Mouse (Mus musculus) heart, embryonic 10.5 days (tissue): ENCODE measurements around the gene Kmt2b. TPM values are rescaled to one million over a fixed set of nuclear protein-coding genes. Genes with fewer than 3 reads are reported as not detected.

ENCODE experiments used
- DNase-seq: peaks from one replicate; pipeline ENCODE4 v3.0.0-alpha.2; 2017; ENCODE audit warnings: low spot score
- H3K27ac ChIP-seq: fragments of 300-500 bp; sonication (generic); 2 replicates; pipeline ENCODE4 v1.5.1; 2016; ENCODE audit warnings: mild to moderate bottlenecking
- H3K27me3 ChIP-seq: fragments of 300-500 bp; sonication (generic); 2 replicates; pipeline ENCODE4 v1.6.1; 2016; ENCODE audit warnings: mild to moderate bottlenecking; ENCODE audit not compliant: poor library complexity, insufficient read depth, severe bottlenecking
- H3K36me3 ChIP-seq: fragments of 300-500 bp; sonication (generic); 2 replicates; pipeline ENCODE4 v1.6.1; 2016; ENCODE audit warnings: mild to moderate bottlenecking, moderate library complexity
- H3K4me1 ChIP-seq: fragments of 300-500 bp; sonication (generic); 2 replicates; pipeline ENCODE4 v1.6.1; 2016; ENCODE audit warnings: mild to moderate bottlenecking
- H3K4me3 ChIP-seq: fragments of 300-500 bp; sonication (generic); 2 replicates; pipeline ENCODE4 v1.5.1; 2016; ENCODE audit warnings: mild to moderate bottlenecking, moderate library complexity
- H3K9me3 ChIP-seq: fragments of 300-500 bp; sonication (generic); 2 replicates; pipeline ENCODE4 v1.6.1; 2016; ENCODE audit warnings: mild to moderate bottlenecking, moderate library complexity
- WGBS: fragments of 180-500 bp; shearing (Covaris S2); methylation state at CpG from one replicate; pipeline ENCODE4 v1.1.7; 2016; 5-methylcytosine and 5-hydroxymethylcytosine counted together
- polyA plus RNA-seq: library from polyadenylated mRNA; unstranded; fragments of >200 nt; fragmentation: Nextera tagmentation; extraction: Ambion mirVana; gene quantifications from 2 replicates; pipeline ENCODE4 v1.2.1, GENCODE M21; 2016

Gene Kmt2b
- polyA plus RNA-seq, 1 experiment from 2014 or later: 8.3 TPM

- Histone ChIP-seq H3K27me3 (no peaks in the 10 kb centered on the region), H3K9me3 (no peaks in the 10 kb centered on the region), H3K4me1 (peaks cover 27% of the 10 kb centered on the region), H3K36me3 (peaks cover 42% of the 10 kb centered on the region), H3K27ac (no peak overlapping the region), H3K4me3 (peak overlapping the region; percentile 72; the same call in 1 of the 2 replicates)
- DNase-seq: no peak
- 91% methylated on average over 13 of the region's 13 CpGs for WGBS
These were observed 30.5 kb downstream of the Kmt2b start for GRCm38 (mm10) chr7:30557901-30558514.

DNA sequence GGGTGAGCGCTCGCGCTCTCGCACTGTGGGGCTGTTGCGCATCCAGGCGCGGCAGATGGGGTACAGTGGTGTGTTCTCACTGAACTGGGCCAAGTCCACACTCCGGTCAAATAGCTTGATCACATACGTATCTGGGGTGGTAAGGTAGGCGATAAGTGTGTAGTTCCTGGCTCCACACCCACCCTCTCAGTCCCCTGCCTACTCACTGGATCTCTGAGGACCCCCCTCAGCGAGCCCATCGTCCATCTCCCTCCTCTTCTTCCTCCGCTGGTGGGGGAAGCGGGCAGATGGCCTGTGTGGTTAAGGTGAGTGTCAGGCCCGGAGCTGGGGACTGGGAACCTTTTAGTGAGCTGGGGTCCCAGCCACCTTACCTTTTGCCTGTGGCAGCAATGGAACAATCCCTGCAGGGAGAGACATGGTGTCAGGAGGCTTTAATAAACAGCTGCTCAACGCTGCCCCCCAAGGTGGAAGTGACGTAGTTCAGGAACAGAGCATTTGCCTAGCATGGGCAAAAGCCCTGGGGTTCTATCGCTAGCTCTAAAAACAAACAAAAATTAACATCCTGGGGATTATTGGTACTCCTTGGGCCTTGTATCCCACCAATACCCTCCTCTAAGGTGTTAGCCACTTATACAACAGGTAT is 31.5 kb downstream of the Kmt2b start:
- Histone ChIP-seq H3K27ac (no peak overlapping the region), H3K9me3 (no peaks in the 10 kb centered on the region), H3K36me3 (peaks cover 42% of the 10 kb centered on the region), H3K4me3 (no peak overlapping the region), H3K27me3 (no peaks in the 10 kb centered on the region), H3K4me1 (peaks cover 32% of the 10 kb centered on the region)
- no peak for DNase-seq
- WGBS: 91% methylated on average over 18 of the region's 18 CpGs

DNA sequence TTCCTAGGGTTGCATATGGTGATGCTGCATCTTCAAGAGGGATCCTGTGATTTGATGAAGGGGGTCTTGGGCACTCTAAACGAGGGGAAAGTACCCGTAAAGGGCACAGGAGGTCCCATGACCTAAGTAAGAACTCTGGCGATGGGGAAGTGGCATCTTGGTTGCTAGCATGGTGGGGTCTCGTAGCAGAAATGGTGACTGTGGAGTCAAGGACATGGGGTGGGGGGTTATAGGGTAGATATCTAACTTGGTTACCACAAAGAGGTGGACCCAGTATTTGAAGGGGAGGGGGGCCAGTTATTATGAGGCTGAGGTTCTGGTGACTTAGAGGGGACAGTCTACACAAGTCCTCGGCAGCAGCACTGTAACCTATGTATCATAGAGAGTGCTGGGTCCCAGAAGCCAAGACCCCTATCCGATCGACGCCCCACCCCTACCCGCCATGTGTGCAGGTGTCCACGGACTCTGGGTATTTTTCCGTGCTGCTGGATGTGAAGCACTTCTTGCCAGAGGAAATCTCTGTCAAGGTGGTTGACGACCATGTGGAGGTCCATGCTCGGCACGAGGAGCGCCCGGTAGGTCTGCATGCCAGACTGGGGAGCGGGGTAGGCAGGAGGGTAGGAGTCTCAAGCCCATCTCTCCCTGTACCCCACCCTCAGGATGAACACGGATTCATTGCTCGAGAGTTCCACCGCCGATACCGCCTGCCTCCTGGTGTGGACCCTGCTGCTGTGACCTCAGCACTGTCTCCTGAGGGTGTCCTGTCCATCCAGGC is 34.5 kb downstream of the Kmt2b start:
- DNase-seq: no peak
- WGBS: 85% methylated on average over 22 of the region's 22 CpGs
- Histone ChIP-seq H3K27me3 (no peaks in the 10 kb centered on the region), H3K4me3 (peak overlapping the region; percentile 75), H3K36me3 (peaks cover 39% of the 10 kb centered on the region), H3K4me1 (peaks cover 31% of the 10 kb centered on the region), H3K9me3 (no peaks in the 10 kb centered on the region), H3K27ac (peak overlapping the region; percentile 97; the same call in 1 of the 2 replicates)

DNA sequence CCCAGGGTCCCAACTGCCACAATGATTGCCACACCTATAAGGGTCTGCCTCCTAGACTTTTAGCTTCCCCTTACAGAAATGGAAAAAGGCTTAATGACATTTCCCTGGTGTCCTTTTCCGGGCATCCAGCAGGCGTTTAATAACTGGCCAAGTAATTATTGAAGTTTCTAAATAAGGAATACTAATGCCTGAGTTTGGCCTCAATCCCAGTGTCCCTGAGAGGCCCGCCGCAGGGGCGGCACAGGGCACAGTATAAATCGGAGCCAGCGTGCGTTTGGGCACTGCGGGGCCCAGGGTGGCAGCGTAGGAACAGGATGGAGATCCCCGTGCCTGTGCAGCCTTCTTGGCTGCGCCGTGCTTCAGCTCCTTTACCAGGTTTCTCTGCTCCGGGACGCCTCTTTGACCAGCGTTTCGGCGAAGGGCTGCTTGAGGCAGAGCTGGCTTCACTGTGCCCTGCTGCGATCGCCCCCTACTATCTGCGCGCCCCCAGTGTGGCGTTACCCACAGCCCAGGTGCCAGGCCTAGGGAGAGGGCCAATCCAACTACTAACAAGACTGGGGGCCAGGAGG is 35.4 kb downstream of the Kmt2b start:
- Histone ChIP-seq H3K36me3 (peaks cover 44% of the 10 kb centered on the region), H3K27ac (peak overlapping the region; percentile 97), H3K4me1 (peaks cover 22% of the 10 kb centered on the region), H3K4me3 (peak overlapping the region; percentile 75), H3K27me3 (no peaks in the 10 kb centered on the region), H3K9me3 (no peaks in the 10 kb centered on the region)
- 5% methylated on average over 23 of the region's 23 CpGs for WGBS
- no peak for DNase-seq

DNA sequence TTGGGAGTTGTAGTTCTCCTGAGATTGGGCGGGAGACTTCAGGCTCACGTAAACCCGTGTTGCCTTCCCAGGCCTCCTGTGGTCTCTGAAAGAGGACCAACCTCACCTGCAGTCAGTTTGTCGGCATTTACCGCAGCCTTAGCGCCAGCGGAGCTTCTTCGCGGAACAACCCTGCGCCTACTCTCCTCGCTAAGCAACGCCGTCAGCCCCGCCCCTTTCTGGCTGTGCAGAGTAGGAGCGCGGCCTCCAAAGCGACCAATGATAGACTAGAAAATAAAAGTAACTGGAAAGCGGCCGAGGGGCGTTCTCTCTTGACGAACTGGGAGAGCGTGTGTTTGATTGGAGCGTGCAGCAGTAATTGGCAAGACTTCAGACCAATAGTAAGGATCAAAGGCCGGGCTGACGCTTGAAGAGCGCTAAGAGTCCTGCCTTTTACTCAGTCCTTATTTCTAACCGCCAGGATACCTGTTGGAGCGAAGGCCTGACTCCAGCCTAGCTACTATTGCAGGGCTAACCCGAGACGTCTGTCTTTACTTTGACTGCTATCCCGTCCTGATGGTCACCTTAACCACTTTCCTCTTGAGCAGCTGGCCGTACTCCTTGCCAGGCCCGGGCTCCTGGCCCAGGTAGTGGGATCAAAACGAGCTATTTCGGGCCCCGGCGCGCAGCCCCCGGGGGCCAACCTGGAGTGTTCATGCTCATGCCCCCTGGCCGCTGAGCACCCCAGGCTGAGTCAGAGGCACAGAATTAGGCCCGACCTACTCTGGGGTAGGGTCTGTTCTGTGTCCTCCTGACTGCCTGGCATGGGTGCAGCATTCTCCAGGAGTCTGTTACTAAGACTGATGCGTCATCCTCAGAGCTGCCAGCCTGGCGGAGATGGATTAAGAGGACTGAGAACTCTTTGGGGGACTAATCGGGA is 36.2 kb downstream of the Kmt2b start, which contains the start of the genes Hspb6 and Proser3:
TSS of gene Hspb6 (plus strand) at position 77 of the 919 bp plus-strand sequence.
TSS of gene Proser3 (minus strand) at position 198 of the 919 bp plus-strand sequence.
- H3K9me3 ChIP-seq: no peaks in the 10 kb centered on the region
- WGBS: under 1% methylated on average over 44 of the region's 44 CpGs
- peak within 1 kb of the TSS; percentile 97 for H3K27ac ChIP-seq
- peaks cover 44% of the 10 kb centered on the region for H3K36me3 ChIP-seq
- peak within 1 kb of the TSS; percentile 75 for H3K4me3 ChIP-seq
- peaks cover 17% of the 10 kb centered on the region for H3K4me1 ChIP-seq
- peak; percentile 99 for DNase-seq
- H3K27me3 ChIP-seq: no peaks in the 10 kb centered on the region

GRCm38 (mm10) chr7:30551445-30552101 is 37.0 kb downstream of the Kmt2b start:
- no peak for DNase-seq
- WGBS: 2% methylated on average over 10 of the region's 10 CpGs
- H3K9me3 ChIP-seq: no peaks in the 10 kb centered on the region
- H3K4me3 ChIP-seq: peak overlapping the region; percentile 75
- peak overlapping the region; percentile 97 for H3K27ac ChIP-seq
- no peaks in the 10 kb centered on the region for H3K27me3 ChIP-seq
- H3K4me1 ChIP-seq: peaks cover 17% of the 10 kb centered on the region
- peaks cover 39% of the 10 kb centered on the region for H3K36me3 ChIP-seq

GRCm38 (mm10) chr7:30550603-30551002 is 37.9 kb downstream of the Kmt2b start:
- Histone ChIP-seq H3K4me1 (peaks cover 17% of the 10 kb centered on the region), H3K9me3 (no peaks in the 10 kb centered on the region), H3K27me3 (no peaks in the 10 kb centered on the region), H3K36me3 (peaks cover 37% of the 10 kb centered on the region), H3K27ac (no peak overlapping the region), H3K4me3 (no peak overlapping the region)
- DNase-seq: no peak
- 100% methylated on average over 1 of the region's 1 CpGs for WGBS

GRCm38 (mm10) chr7:30549880-30550279 is 38.6 kb downstream of the Kmt2b start:
- 90% methylated on average over 2 of the region's 2 CpGs for WGBS
- Histone ChIP-seq H3K27me3 (no peaks in the 10 kb centered on the region), H3K27ac (no peak overlapping the region), H3K4me3 (no peak overlapping the region), H3K9me3 (no peaks in the 10 kb centered on the region), H3K36me3 (peaks cover 34% of the 10 kb centered on the region), H3K4me1 (peaks cover 17% of the 10 kb centered on the region)
- no peak for DNase-seq

GRCm38 (mm10) chr7:30544327-30544726 is 44.2 kb downstream of the Kmt2b start:
- no peaks in the 10 kb centered on the region for H3K4me1 ChIP-seq
- no peak overlapping the region for H3K4me3 ChIP-seq
- no peak overlapping the region for H3K27ac ChIP-seq
- WGBS: 87% methylated on average over 2 of the region's 2 CpGs
- no peaks in the 10 kb centered on the region for H3K27me3 ChIP-seq
- H3K9me3 ChIP-seq: no peaks in the 10 kb centered on the region
- H3K36me3 ChIP-seq: peaks cover 61% of the 10 kb centered on the region
- DNase-seq: no peak

DNA sequence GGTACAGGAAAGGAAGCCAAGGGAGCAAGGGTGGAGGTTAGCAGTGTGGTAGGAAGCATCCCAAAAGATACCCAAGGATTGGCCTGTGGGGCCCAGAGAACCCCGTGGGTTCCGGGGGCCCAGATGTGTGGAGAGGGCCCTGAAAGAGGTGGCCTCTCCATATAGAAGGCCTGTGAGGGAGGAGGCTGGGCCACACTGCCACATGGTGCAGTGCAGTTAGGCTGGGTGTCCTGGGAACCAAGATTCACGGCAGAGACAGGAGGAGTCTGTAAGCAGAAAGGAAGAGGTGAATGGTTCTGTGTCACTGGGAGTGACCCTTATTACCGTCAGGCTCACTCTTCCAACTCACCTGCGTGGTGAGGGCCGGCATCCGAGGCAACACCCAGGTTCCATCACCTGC is 48.0 kb downstream of the Kmt2b start:
- Histone ChIP-seq H3K4me1 (peaks cover under 1% of the 10 kb centered on the region; the same call in 1 of the 2 replicates), H3K9me3 (no peaks in the 10 kb centered on the region), H3K27me3 (no peaks in the 10 kb centered on the region), H3K27ac (no peak overlapping the region), H3K36me3 (peaks cover 45% of the 10 kb centered on the region), H3K4me3 (no peak overlapping the region)
- 80% methylated on average over 7 of the region's 7 CpGs for WGBS
- DNase-seq: peak; percentile 47

GRCm38 (mm10) chr7:30534633-30535577 is 53.6 kb downstream of the Kmt2b start, which contains the start of gene Arhgap33:
TSS of gene Arhgap33 (minus strand) at chr7:30535060.
- H3K27me3 ChIP-seq: peaks cover 22% of the 10 kb centered on the region
- under 1% methylated on average over 50 of the region's 84 CpGs for WGBS
- peak within 1 kb of the TSS; percentile 76 for H3K4me3 ChIP-seq
- peak within 1 kb of the TSS; percentile 90 for H3K27ac ChIP-seq
- peak; percentile 98 for DNase-seq
- H3K36me3 ChIP-seq: peaks cover 33% of the 10 kb centered on the region
- H3K9me3 ChIP-seq: no peaks in the 10 kb centered on the region
- peaks cover 24% of the 10 kb centered on the region for H3K4me1 ChIP-seq
